Mouse (Mus musculus): Measurements from ENCODE around the gene Rer1. TPM values are rescaled to one million over a fixed set of nuclear protein-coding genes. Genes with fewer than 3 reads are reported as not detected.

Rer1 gene
- total RNA-seq, 1 experiment from 2014 or later = 115 TPM

GRCm38 (mm10) chr4:155024170-155025010, 61.8 kb downstream of the Rer1 start:
- no peak for DNase-seq

Other genes starting within 250 kb of the Rer1 start
- gene Ttc34, start 248.9 kb downstream of the Rer1 start, total RNA-seq (2021) = 0.52 TPM in 1 of 2 replicates, not detected in the other
- 5.6 and 6.2 TPM in 2 replicates for gene Mmel1, start 216.8 kb downstream of the Rer1 start, total RNA-seq (2021)
- 126 and 172 TPM in 2 replicates for gene Fam213b, start 187.2 kb downstream of the Rer1 start, total RNA-seq (2021)
- gene Tnfrsf14, start 157.8 kb downstream of the Rer1 start, total RNA-seq (2021) = 2.1 and 5.9 TPM in 2 replicates
- gene Hes5, start 125.5 kb downstream of the Rer1 start, total RNA-seq (2021) = not detected in 2 replicates
- gene Pank4, start 122.3 kb downstream of the Rer1 start, total RNA-seq (2021) = 33.6 and 33.8 TPM in 2 replicates
- 0.71 and 1.0 TPM in 2 replicates for gene Plch2, start 29.6 kb downstream of the Rer1 start, total RNA-seq (2021)
- gene Pex10, start 19.4 kb downstream of the Rer1 start, total RNA-seq (2021) = 25.1 and 28.6 TPM in 2 replicates
- gene Morn1, start 195 bp upstream of the Rer1 start, total RNA-seq (2021) = 9.9 and 10.7 TPM in 2 replicates
- 73.5 and 93.3 TPM in 2 replicates for gene Ski, start 136.2 kb upstream of the Rer1 start, total RNA-seq (2021)
- 45.9 and 55.2 TPM in 2 replicates for gene Faap20, start 163.4 kb upstream of the Rer1 start, total RNA-seq (2021)